Mouse (Mus musculus) small intestine, adult 10 weeks (tissue): Measurements from ENCODE around the gene Toporsl. TPM values are rescaled to one million over a fixed set of nuclear protein-coding genes. Genes with fewer than 3 reads are reported as not detected.

Experiments
- polyA plus RNA-seq: library from polyadenylated mRNA; stranded (reverse); fragments of 350-450 nt; fragmentation: Illumina TruSeq; extraction: RNeasy Lipid Tissue Mini Kit (QIAGEN cat#74804); gene quantifications from one replicate; pipeline ENCODE4 v1.2.3, GENCODE M21; 2014; ENCODE audit warnings: low replicate concordance

The Toporsl gene
- not detected for polyA plus RNA-seq

GRCm38 (mm10) chr4:52595927-52596326 is at the start of gene Toporsl:
TSS of gene Toporsl (plus strand) at chr4:52596274.

Other genes with a start within 250 kb of the Toporsl start
- gene Smc2, start 157.0 kb upstream of the Toporsl start, polyA plus RNA-seq, result 36.7 TPM
- not detected for gene Vma21-ps, start 99.0 kb upstream of the Toporsl start, polyA plus RNA-seq
- not detected for gene Olfr275, start 218.3 kb downstream of the Toporsl start, polyA plus RNA-seq